Mouse (Mus musculus) lung, adult 18-20 months (tissue): Measurements from ENCODE around the gene Galnt11.
A peak's percentile ranks its signal among the peaks of the same experiment; 100 is the strongest.
"Not testable (repeated sequence)": the region's sequence is repeated elsewhere in the genome, so short reads cannot be mapped to it uniquely, and the experiment has no call there.

ENCODE experiments used
- DNase-seq, 2 experiments: peaks; one replicate each; pipeline ENCODE4 v3.0.0; 2022; ENCODE audit warnings: mixed read lengths in 2 of 2

Gene Galnt11

GRCm38 (mm10) chr5:25221604-25222003 is at the start of gene Galnt11:
TSS of gene Galnt11 (plus strand) at chr5:25221904.
- no peak for DNase-seq

GRCm38 (mm10) chr5:25177937-25178336 is 43.8 kb upstream of the Galnt11 start:
- DNase-seq, result not testable (repeated sequence)

- not testable (repeated sequence) for DNase-seq
Observed at GRCm38 (mm10) chr5:25178543-25178942, 43.2 kb upstream of the Galnt11 start.

GRCm38 (mm10) chr5:25179284-25179683 is 42.4 kb upstream of the Galnt11 start:
- DNase-seq, result no peak

GRCm38 (mm10) chr5:25179936-25180488 is 41.7 kb upstream of the Galnt11 start:
- no peak for DNase-seq

- peak in 1 of 2 experiments; percentile 21 for DNase-seq
Observed at GRCm38 (mm10) chr5:25181004-25181531, 40.6 kb upstream of the Galnt11 start, which contains the start of gene Galntl5. TSS of gene Galntl5 (plus strand) at chr5:25181460.

- no peak for DNase-seq
Observed at GRCm38 (mm10) chr5:25183595-25183994, 38.1 kb upstream of the Galnt11 start.

- DNase-seq, result peak in 1 of 2 experiments; percentile 13
Observed at GRCm38 (mm10) chr5:25184594-25184993, 37.1 kb upstream of the Galnt11 start.

GRCm38 (mm10) chr5:25187727-25188126 is 34.0 kb upstream of the Galnt11 start:
- no peak for DNase-seq

- DNase-seq, result no peak
Observed at GRCm38 (mm10) chr5:25188802-25189201, 32.9 kb upstream of the Galnt11 start.

- DNase-seq, result no peak
Observed at GRCm38 (mm10) chr5:25190521-25190920, 31.2 kb upstream of the Galnt11 start.

- DNase-seq, result no peak
Observed at GRCm38 (mm10) chr5:25211872-25212271, 9.8 kb upstream of the Galnt11 start.

GRCm38 (mm10) chr5:25213216-25213615 is 8.5 kb upstream of the Galnt11 start:
- not testable (repeated sequence) for DNase-seq

- no peak for DNase-seq
Observed at GRCm38 (mm10) chr5:25215006-25215405, 6.7 kb upstream of the Galnt11 start.

- peak; percentile 85 to 89 for DNase-seq
Observed at GRCm38 (mm10) chr5:25222752-25223702, 1.3 kb downstream of the Galnt11 start, which contains the start of gene E130116L18Rik. TSS of gene E130116L18Rik (minus strand) at chr5:25223153.

GRCm38 (mm10) chr5:25224377-25224776 is 2.7 kb downstream of the Galnt11 start:
- DNase-seq, result not testable (repeated sequence)

- DNase-seq, result peak; percentile 13 to 15
Observed at GRCm38 (mm10) chr5:25243101-25243500, 21.4 kb downstream of the Galnt11 start.

- DNase-seq, result no peak
Observed at GRCm38 (mm10) chr5:25245806-25246472, 24.2 kb downstream of the Galnt11 start.

- no peak for DNase-seq
Observed at GRCm38 (mm10) chr5:25246473-25246865, 24.8 kb downstream of the Galnt11 start.

- DNase-seq, result no peak
Observed at GRCm38 (mm10) chr5:25247036-25247435, 25.3 kb downstream of the Galnt11 start.

- no peak for DNase-seq
Observed at GRCm38 (mm10) chr5:25252423-25252822, 30.7 kb downstream of the Galnt11 start.

GRCm38 (mm10) chr5:25252825-25253544 is 31.3 kb downstream of the Galnt11 start:
- no peak for DNase-seq
